Mouse (Mus musculus) limb, embryonic 15.5 days (tissue): ENCODE measurements around the gene Epb41l1. TPM values are rescaled to one million over a fixed set of nuclear protein-coding genes. Genes with fewer than 3 reads are reported as not detected.

Experiments
- ATAC-seq: fragments of 200-750 bp; cut with Nextera tagmentation; 2 replicates; pipeline ENCODE4 v1.8.0; 2017; ENCODE audit warnings: low read depth, moderate TSS enrichment; ENCODE audit not compliant: insufficient number of reproducible peaks, low FRiP score, low TSS enrichment
- H3K27ac ChIP-seq: fragments of 300-500 bp; sonication (generic); 2 replicates; pipeline ENCODE4 v1.5.1; 2015; ENCODE audit warnings: moderate library complexity, mild to moderate bottlenecking, inconsistent platforms
- H3K27me3 ChIP-seq: fragments of 300-500 bp; sonication (generic); 2 replicates; pipeline ENCODE4 v1.6.1; 2015; ENCODE audit warnings: inconsistent platforms
- H3K36me3 ChIP-seq: fragments of 300-500 bp; sonication (generic); 2 replicates; pipeline ENCODE4 v1.6.1; 2015; ENCODE audit warnings: inconsistent platforms
- H3K4me1 ChIP-seq: fragments of 300-500 bp; sonication (generic); 2 replicates; pipeline ENCODE4 v1.6.1; 2015; ENCODE audit warnings: inconsistent platforms
- H3K4me2 ChIP-seq: fragments of 300-500 bp; sonication (generic); 2 replicates; pipeline ENCODE4 v1.6.1; 2015; ENCODE audit warnings: mild to moderate bottlenecking, inconsistent platforms
- H3K4me3 ChIP-seq: fragments of 300-500 bp; sonication (generic); 2 replicates; pipeline ENCODE4 v1.5.1; 2015; ENCODE audit warnings: mild to moderate bottlenecking, inconsistent platforms
- H3K9ac ChIP-seq: fragments of 300-500 bp; sonication (generic); 2 replicates; pipeline ENCODE4 v1.6.1; 2015; ENCODE audit warnings: inconsistent platforms
- H3K9me3 ChIP-seq: fragments of 300-500 bp; sonication (generic); 2 replicates; pipeline ENCODE4 v1.6.1; 2016; ENCODE audit warnings: inconsistent platforms
- WGBS: fragments of 180-500 bp; shearing (Covaris S2); methylation state at CpG from one replicate; pipeline ENCODE4 v1.1.7; 2015; 5-methylcytosine and 5-hydroxymethylcytosine counted together
- polyA plus RNA-seq: library from polyadenylated mRNA; unstranded; fragments of >200 nt; fragmentation: Nextera tagmentation; extraction: Ambion mirVana; gene quantifications from 2 replicates; pipeline ENCODE4 v1.2.1, GENCODE M21; 2015

Epb41l1 gene
- polyA plus RNA-seq, 1 experiment from 2014 or later: 3.1 TPM

DNA sequence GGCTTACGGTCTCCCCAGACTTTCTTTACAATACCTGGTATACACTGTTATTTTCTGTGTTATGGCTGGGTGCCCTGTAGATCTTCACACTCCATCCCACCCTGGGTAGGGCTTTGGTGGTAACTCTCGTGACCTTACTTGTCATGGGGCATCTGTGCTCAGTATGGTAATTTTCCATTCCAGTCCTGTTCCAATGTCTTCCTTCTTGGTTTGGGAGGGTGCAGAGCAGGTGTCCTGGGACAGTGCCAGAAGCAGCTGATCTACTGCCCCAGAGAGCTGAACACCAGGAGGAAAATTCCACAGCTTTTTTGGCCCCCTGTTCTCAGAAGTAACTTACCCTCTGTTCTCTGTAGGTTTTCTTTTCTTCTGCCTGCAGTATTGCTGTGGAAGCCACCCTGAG, 145.8 kb downstream of the Epb41l1 start:
- peaks cover 4% of the 10 kb centered on the region; the same call in 1 of the 2 replicates for H3K4me1 ChIP-seq
- WGBS: 67% methylated on average over 2 of the region's 2 CpGs
- no peaks in the 10 kb centered on the region for H3K27me3 ChIP-seq
- H3K4me2 ChIP-seq: no peak overlapping the region
- no peak overlapping the region for H3K27ac ChIP-seq
- ATAC-seq: no peak
- no peak overlapping the region for H3K4me3 ChIP-seq
- peaks cover 42% of the 10 kb centered on the region for H3K36me3 ChIP-seq
- no peak overlapping the region for H3K9ac ChIP-seq
- H3K9me3 ChIP-seq: no peaks in the 10 kb centered on the region

GRCm38 (mm10) chr2:156568647-156569046, 147.9 kb downstream of the Epb41l1 start:
- Histone ChIP-seq H3K9me3 (no peaks in the 10 kb centered on the region), H3K4me2 (no peak overlapping the region), H3K27me3 (no peaks in the 10 kb centered on the region), H3K27ac (no peak overlapping the region), H3K4me3 (no peak overlapping the region), H3K4me1 (peaks cover 4% of the 10 kb centered on the region; the same call in 1 of the 2 replicates), H3K9ac (no peak overlapping the region), H3K36me3 (peaks cover 42% of the 10 kb centered on the region)
- 89% methylated on average over 7 of the region's 7 CpGs for WGBS
- ATAC-seq: no peak

DNA sequence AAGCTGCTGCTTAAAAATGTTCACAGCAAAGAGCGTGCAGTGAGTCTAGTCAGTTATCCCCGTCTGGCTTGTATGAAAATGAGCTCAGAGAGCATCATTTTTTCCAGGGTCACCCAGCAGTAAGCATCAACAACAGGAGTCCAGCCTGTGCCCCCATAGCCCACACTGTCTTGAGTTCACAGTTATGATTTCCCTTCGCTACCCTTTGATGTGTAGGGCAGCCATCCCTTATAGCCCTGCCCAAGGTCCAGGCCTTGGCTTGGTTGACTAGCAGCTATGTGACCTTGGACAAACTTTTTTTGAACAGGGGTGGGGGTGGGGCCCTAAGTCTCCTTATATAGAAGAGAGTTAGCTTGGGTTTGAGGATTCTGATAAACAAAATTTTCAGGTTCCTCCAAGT, 148.6 kb downstream of the Epb41l1 start:
- Histone ChIP-seq H3K27me3 (no peaks in the 10 kb centered on the region), H3K27ac (no peak overlapping the region), H3K36me3 (peaks cover 36% of the 10 kb centered on the region), H3K4me1 (peaks cover 4% of the 10 kb centered on the region; the same call in 1 of the 2 replicates), H3K4me3 (no peak overlapping the region), H3K4me2 (no peak overlapping the region), H3K9me3 (no peaks in the 10 kb centered on the region), H3K9ac (no peak overlapping the region)
- no peak for ATAC-seq
- 92% methylated on average over 3 of the region's 3 CpGs for WGBS

DNA sequence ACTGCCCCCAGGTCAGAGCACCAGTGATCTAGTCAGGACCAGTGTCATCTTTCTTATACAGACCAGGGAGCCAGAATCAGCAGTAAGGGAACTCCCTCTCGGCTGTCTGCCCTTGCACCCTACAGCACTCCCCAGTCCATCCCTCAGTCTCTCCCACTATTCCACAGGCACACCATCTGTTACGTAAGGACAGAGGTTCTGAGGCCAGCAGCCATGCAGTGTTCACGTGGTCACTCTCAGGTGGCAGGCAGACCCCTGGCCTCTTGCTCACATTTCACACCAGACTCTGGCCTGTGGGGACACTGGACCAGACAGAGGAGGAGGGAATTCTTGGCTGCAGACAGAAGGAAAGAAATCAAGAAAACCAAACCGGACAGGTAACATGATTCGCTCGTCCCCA, 150.8 kb downstream of the Epb41l1 start:
- no peaks in the 10 kb centered on the region for H3K27me3 ChIP-seq
- no peaks in the 10 kb centered on the region for H3K9me3 ChIP-seq
- H3K4me1 ChIP-seq: peaks cover under 1% of the 10 kb centered on the region; the same call in 1 of the 2 replicates
- no peak overlapping the region for H3K4me3 ChIP-seq
- WGBS: 72% methylated on average over 6 of the region's 6 CpGs
- H3K27ac ChIP-seq: no peak overlapping the region
- no peak for ATAC-seq
- H3K4me2 ChIP-seq: no peak overlapping the region
- H3K9ac ChIP-seq: no peak overlapping the region
- H3K36me3 ChIP-seq: peaks cover 28% of the 10 kb centered on the region

DNA sequence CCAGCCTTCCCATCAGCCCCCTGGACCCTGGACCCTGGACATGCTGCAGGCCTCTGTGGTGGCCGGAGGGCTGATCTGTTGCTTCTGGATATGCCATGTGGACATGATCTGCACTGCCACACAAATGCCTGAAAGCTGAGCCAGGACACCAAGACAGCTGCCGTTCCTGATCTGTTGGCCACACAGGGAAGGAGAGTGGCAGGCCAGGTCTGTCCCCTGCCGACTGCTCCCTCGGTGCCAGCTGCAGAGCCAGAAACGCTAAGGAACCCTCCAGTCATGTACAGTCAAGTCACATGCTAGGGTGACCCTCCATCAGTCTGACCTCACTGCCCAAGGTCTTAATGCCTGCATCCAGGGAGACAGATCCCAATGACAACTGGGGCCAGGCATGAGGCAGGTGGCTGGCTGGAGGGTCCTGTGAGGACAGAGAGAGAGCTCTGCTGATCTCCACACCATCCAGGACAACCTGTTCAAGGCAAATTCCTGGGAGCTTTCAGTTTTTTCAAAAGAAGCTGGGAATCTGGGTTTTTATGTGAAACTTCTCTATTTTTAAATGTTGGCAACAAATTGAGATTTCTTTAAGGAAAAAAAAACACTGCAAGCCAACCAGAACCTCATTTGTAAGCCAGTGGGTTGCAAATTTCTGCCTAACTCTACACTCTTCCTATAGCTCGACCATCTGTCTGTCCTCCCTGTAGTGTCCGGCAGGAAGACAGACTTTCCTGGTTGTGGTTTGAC, 156.3 kb downstream of the Epb41l1 start:
- Histone ChIP-seq H3K4me3 (no peak overlapping the region), H3K9me3 (no peaks in the 10 kb centered on the region), H3K4me1 (no peaks in the 10 kb centered on the region), H3K9ac (no peak overlapping the region), H3K36me3 (no peaks in the 10 kb centered on the region), H3K27ac (no peak overlapping the region), H3K4me2 (no peak overlapping the region), H3K27me3 (no peaks in the 10 kb centered on the region)
- 75% methylated on average over 7 of the region's 7 CpGs for WGBS
- ATAC-seq: no peak

DNA sequence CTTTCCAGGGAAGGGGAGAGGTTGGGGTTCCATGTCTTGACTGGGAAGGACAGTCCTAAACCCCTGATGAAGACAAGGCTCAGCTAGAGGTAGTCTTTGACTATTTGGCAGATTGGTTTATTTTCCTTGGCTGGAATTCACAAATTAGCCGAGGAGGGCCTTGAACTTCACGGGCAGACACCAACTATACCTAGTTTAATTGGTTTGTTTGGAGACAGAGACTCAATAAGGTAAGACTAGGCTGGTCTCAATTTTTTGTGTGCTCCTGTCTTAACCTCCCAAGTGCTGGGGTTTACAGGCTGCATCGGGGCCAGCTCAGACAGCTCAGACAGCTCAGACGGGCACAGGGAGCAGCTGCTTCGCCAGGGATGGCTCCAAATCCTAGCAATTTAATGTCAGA, 159.8 kb downstream of the Epb41l1 start:
- Histone ChIP-seq H3K36me3 (no peaks in the 10 kb centered on the region), H3K27ac (no peak overlapping the region), H3K9me3 (no peaks in the 10 kb centered on the region), H3K4me3 (no peak overlapping the region), H3K27me3 (peaks cover 14% of the 10 kb centered on the region; the same call in 1 of the 2 replicates), H3K9ac (no peak overlapping the region), H3K4me2 (no peak overlapping the region), H3K4me1 (no peaks in the 10 kb centered on the region)
- no peak for ATAC-seq
- WGBS: 64% methylated on average over 5 of the region's 5 CpGs

GRCm38 (mm10) chr2:156581244-156581643, 160.5 kb downstream of the Epb41l1 start:
- 63% methylated on average over 10 of the region's 10 CpGs for WGBS
- no peak overlapping the region for H3K27ac ChIP-seq
- H3K4me2 ChIP-seq: no peak overlapping the region
- H3K4me1 ChIP-seq: no peaks in the 10 kb centered on the region
- H3K36me3 ChIP-seq: no peaks in the 10 kb centered on the region
- H3K4me3 ChIP-seq: no peak overlapping the region
- no peak for ATAC-seq
- H3K9ac ChIP-seq: no peak overlapping the region
- H3K9me3 ChIP-seq: no peaks in the 10 kb centered on the region
- peaks cover 14% of the 10 kb centered on the region; the same call in 1 of the 2 replicates for H3K27me3 ChIP-seq

DNA sequence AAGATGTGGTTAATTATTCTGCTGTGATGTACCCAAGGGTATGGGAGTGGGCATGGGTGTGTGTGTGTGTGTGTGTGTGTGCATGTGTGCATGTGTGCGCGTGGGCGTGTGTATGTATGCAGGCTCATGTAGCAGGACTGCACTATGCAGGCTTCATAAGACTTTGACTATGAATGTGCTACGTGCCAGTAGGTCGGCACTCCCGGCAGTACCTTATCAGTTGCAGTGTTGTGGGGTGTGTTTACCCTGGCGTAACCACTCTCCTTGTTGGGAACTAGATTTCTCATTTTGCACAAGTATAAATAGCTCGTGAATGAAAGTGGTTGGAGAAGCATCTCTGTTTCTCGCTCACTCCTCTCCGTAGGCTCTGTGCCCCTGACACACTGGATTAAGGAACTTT, 162.2 kb downstream of the Epb41l1 start:
- Histone ChIP-seq H3K27ac (no peak overlapping the region), H3K9me3 (no peaks in the 10 kb centered on the region), H3K27me3 (peaks cover 14% of the 10 kb centered on the region; the same call in 1 of the 2 replicates), H3K9ac (no peak overlapping the region), H3K36me3 (no peaks in the 10 kb centered on the region), H3K4me2 (no peak overlapping the region), H3K4me3 (no peak overlapping the region), H3K4me1 (no peaks in the 10 kb centered on the region)
- 91% methylated on average over 10 of the region's 10 CpGs for WGBS
- no peak for ATAC-seq

DNA sequence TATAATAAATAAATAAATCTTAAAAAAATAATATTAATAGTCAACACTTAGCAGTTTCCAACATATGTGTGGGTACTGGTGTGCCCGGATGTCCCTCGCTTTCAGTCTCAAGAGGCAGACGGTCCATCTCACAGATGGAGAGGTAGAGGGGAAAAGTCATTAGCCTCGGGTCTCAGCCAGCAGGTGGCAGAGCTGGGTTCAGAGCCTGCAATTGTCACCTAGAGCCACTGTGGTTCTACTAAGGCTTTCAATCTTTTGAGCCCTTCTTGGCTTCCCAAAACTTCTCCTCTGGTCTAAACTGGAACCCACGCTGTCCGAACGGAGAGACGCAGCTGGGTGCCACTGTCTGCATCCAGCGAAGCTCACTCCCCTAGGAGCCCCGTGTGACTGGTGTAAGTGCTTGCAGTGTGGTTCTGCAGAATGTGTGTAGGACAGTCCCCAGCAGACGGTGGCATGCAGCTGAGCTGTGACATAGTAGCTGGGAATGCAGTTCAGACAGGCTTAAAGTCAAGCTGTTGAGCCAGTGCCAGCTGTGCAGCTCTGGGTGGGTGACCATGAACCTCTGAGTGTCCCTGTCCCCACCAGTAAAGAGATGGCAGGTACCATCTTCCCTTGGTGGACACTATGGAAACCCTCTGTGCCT, 163.6 kb downstream of the Epb41l1 start:
- no peak overlapping the region for H3K9ac ChIP-seq
- no peaks in the 10 kb centered on the region for H3K9me3 ChIP-seq
- ATAC-seq: no peak
- H3K36me3 ChIP-seq: no peaks in the 10 kb centered on the region
- no peak overlapping the region for H3K27ac ChIP-seq
- H3K4me1 ChIP-seq: no peaks in the 10 kb centered on the region
- WGBS: 62% methylated on average over 11 of the region's 11 CpGs
- peaks cover 14% of the 10 kb centered on the region; the same call in 1 of the 2 replicates for H3K27me3 ChIP-seq
- no peak overlapping the region for H3K4me3 ChIP-seq
- no peak overlapping the region for H3K4me2 ChIP-seq

DNA sequence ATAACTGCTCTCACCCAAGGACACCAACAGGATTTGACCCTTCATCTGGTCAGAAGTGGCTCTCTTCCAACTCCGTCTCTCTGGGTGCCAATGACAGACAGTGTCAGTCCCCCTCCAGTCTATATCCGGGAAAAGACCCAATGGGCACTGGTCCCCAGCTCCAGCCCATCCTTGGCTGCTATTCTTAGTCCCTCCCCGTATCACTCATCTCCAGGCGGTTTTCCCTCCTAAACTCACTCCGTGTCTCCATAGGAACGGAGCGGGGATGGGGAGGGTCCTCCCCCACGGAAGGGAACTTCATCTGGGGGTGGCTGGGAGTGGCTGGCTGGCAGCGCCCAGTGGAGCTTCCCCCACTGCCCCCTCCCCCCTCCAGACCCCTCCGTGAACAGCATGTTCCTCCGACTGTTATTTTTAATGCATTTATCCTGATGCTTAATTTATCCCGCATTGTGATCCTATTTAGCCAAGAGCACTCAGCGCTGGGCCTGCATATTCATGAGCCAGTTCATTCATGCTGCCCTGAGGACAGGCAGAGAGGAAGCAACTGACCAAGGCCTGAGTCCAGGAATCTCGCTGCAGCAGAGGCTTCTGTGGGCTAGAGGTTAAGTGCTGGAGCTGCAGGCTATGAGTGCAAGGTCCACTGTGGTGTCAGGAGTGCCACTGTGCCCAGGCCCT, 164.2 kb downstream of the Epb41l1 start:
- H3K27ac ChIP-seq: no peak overlapping the region
- H3K9ac ChIP-seq: no peak overlapping the region
- no peak overlapping the region for H3K4me2 ChIP-seq
- no peaks in the 10 kb centered on the region for H3K36me3 ChIP-seq
- H3K27me3 ChIP-seq: peaks cover 14% of the 10 kb centered on the region; the same call in 1 of the 2 replicates
- H3K4me1 ChIP-seq: no peaks in the 10 kb centered on the region
- no peaks in the 10 kb centered on the region for H3K9me3 ChIP-seq
- 49% methylated on average over 14 of the region's 14 CpGs for WGBS
- H3K4me3 ChIP-seq: no peak overlapping the region
- ATAC-seq: peak; percentile 35; the same call in 1 of the 2 replicates

GRCm38 (mm10) chr2:156589481-156589880, 168.8 kb downstream of the Epb41l1 start:
- Histone ChIP-seq H3K9me3 (no peaks in the 10 kb centered on the region), H3K4me1 (no peaks in the 10 kb centered on the region), H3K36me3 (no peaks in the 10 kb centered on the region), H3K4me3 (no peak overlapping the region), H3K27me3 (peaks cover 6% of the 10 kb centered on the region; the same call in 1 of the 2 replicates), H3K4me2 (no peak overlapping the region), H3K9ac (no peak overlapping the region), H3K27ac (no peak overlapping the region)
- WGBS: 90% methylated on average over 9 of the region's 9 CpGs
- no peak for ATAC-seq
